ENCODE assay signal across 13 mouse cellular contexts in genomic region chr1:144544497-144544961, GRCm38 (mm10). TPM values are rescaled to one million over a fixed set of nuclear protein-coding genes. Genes with fewer than 3 reads are reported as not detected.
DNase-seq lines count a peak whose midpoint lies in the region; ATAC-seq and TF ChIP-seq lines count a peak whose summit lies in the region.
"Had no signal": no experiment of that assay in that cellular context is flagged by ENCODE, and none has a peak within 500 bp of the region (broad histone marks: within the 10 kb centered on the region; RNA-seq: fewer than 3 reads in every experiment).

No protein-coding gene starts in this region.

- no peak overlapping the region for H3K4me3 ChIP-seq in hindbrain, embryonic 13.5 days
- H3K4me3 ChIP-seq in hindbrain, embryonic 10.5 days, result no peak overlapping the region
- no peak overlapping the region for H3K4me3 ChIP-seq in stomach, embryonic 14.5 days (ENCODE audit: low read depth, low read length)
- no peak overlapping the region for H3K4me3 ChIP-seq in stomach, postnatal 0 days (ENCODE audit: low read depth, low read length)
- no peak overlapping the region for H3K4me3 ChIP-seq in limb, embryonic 12.5 days (replicated peaks)
- no peak overlapping the region for H3K4me3 ChIP-seq in kidney, embryonic 14.5 days (ENCODE audit: low read length)
- H3K4me3 ChIP-seq: heart, adult 2 months; midbrain, embryonic 12.5 days had no signal

- peak; percentile 57; the same call in 1 of the 2 replicates for ATAC-seq in hindbrain, embryonic 13.5 days (ENCODE audit: low FRiP score)
- peak; percentile 42; the same call in 1 of the 2 replicates for ATAC-seq in stomach, embryonic 14.5 days (ENCODE audit: insufficient number of reproducible peaks, insufficient read depth, low FRiP score, low read depth)
- ATAC-seq in stomach, postnatal 0 days (ENCODE audit: low FRiP score, low TSS enrichment), result no peak; the same call in 1 of the 2 replicates
- 0 out of 2 replicates have a peak, but pooled peaks have one; percentile 10 for ATAC-seq in limb, embryonic 12.5 days (ENCODE audit: insufficient number of reproducible peaks, insufficient read depth, low FRiP score, low TSS enrichment, low read depth)
- ATAC-seq in kidney, embryonic 14.5 days (ENCODE audit: low FRiP score, low TSS enrichment), result no peak

- H3K36me3 ChIP-seq in hindbrain, embryonic 13.5 days, result no peaks in the 10 kb centered on the region
- H3K36me3 ChIP-seq in hindbrain, embryonic 10.5 days, result no peaks in the 10 kb centered on the region
- H3K36me3 ChIP-seq in stomach, embryonic 14.5 days (ENCODE audit: control insufficient read depth, insufficient read depth, low read length), result no peaks in the 10 kb centered on the region
- H3K36me3 ChIP-seq in stomach, postnatal 0 days (ENCODE audit: control insufficient read depth, insufficient read depth, low read length), result no peaks in the 10 kb centered on the region
- no peaks in the 10 kb centered on the region for H3K36me3 ChIP-seq in limb, embryonic 12.5 days
- H3K36me3 ChIP-seq in kidney, embryonic 14.5 days (ENCODE audit: control insufficient read depth, insufficient read depth, low read length), result no peaks in the 10 kb centered on the region
- H3K36me3 ChIP-seq: midbrain, embryonic 12.5 days had no signal

- 60% methylated on average over 6 of the region's 6 CpGs for WGBS in hindbrain, embryonic 13.5 days
- WGBS in hindbrain, embryonic 10.5 days, result 82% methylated on average over 6 of the region's 6 CpGs
- WGBS in stomach, embryonic 14.5 days, result 71% methylated on average over 6 of the region's 6 CpGs
- 65% methylated on average over 6 of the region's 6 CpGs for WGBS in stomach, postnatal 0 days
- WGBS in limb, embryonic 12.5 days, result 54% methylated on average over 6 of the region's 6 CpGs
- 82% methylated on average over 6 of the region's 6 CpGs for WGBS in kidney, embryonic 14.5 days

- TF ChIP-seq CTCF in stomach, postnatal 0 days (IDR thresholded peaks at IDR 0.05; ENCODE audit: low read depth), result no peak

- H3K27me3 ChIP-seq in hindbrain, embryonic 13.5 days, result no peaks in the 10 kb centered on the region
- no peaks in the 10 kb centered on the region for H3K27me3 ChIP-seq in hindbrain, embryonic 10.5 days (ENCODE audit: insufficient read depth, poor library complexity, severe bottlenecking)
- no peaks in the 10 kb centered on the region for H3K27me3 ChIP-seq in stomach, embryonic 14.5 days (ENCODE audit: control insufficient read depth, insufficient read depth, low read length)
- no peaks in the 10 kb centered on the region for H3K27me3 ChIP-seq in stomach, postnatal 0 days (ENCODE audit: control insufficient read depth, insufficient read depth, low read length)
- no peaks in the 10 kb centered on the region for H3K27me3 ChIP-seq in limb, embryonic 12.5 days
- H3K27me3 ChIP-seq in kidney, embryonic 14.5 days (ENCODE audit: control insufficient read depth, insufficient read depth, low read length), result no peaks in the 10 kb centered on the region
- H3K27me3 ChIP-seq: midbrain, embryonic 12.5 days had no signal

- no peaks in the 10 kb centered on the region for H3K4me1 ChIP-seq in hindbrain, embryonic 13.5 days (replicated peaks)
- H3K4me1 ChIP-seq in hindbrain, embryonic 10.5 days (replicated peaks), result no peaks in the 10 kb centered on the region
- no peaks in the 10 kb centered on the region for H3K4me1 ChIP-seq in stomach, embryonic 14.5 days (ENCODE audit: control insufficient read depth, insufficient read depth, low read length)
- H3K4me1 ChIP-seq in stomach, postnatal 0 days (replicated peaks; ENCODE audit: control insufficient read depth, insufficient read depth), result no peaks in the 10 kb centered on the region
- no peaks in the 10 kb centered on the region for H3K4me1 ChIP-seq in limb, embryonic 12.5 days (replicated peaks)
- no peaks in the 10 kb centered on the region for H3K4me1 ChIP-seq in kidney, embryonic 14.5 days (ENCODE audit: control insufficient read depth, insufficient read depth, low read length)
- H3K4me1 ChIP-seq: midbrain, embryonic 12.5 days had no signal

- intact Hi-C loops in gastrocnemius, postnatal 36 days (cut with DNase I), result no loop called here

- H3K27ac ChIP-seq in hindbrain, embryonic 13.5 days, result no peak overlapping the region
- no peak overlapping the region for H3K27ac ChIP-seq in hindbrain, embryonic 10.5 days
- no peak overlapping the region for H3K27ac ChIP-seq in stomach, embryonic 14.5 days (ENCODE audit: low read length)
- H3K27ac ChIP-seq in stomach, postnatal 0 days (replicated peaks), result no peak overlapping the region
- H3K27ac ChIP-seq in limb, embryonic 12.5 days, result no peak overlapping the region
- no peak overlapping the region for H3K27ac ChIP-seq in kidney, embryonic 14.5 days (ENCODE audit: low read depth, low read length)
- H3K27ac ChIP-seq: heart, adult 2 months; midbrain, embryonic 12.5 days had no signal

- no peaks in the 10 kb centered on the region for H3K9me3 ChIP-seq in hindbrain, embryonic 13.5 days
- H3K9me3 ChIP-seq in hindbrain, embryonic 10.5 days, result no peaks in the 10 kb centered on the region
- no peaks in the 10 kb centered on the region for H3K9me3 ChIP-seq in stomach, embryonic 14.5 days (ENCODE audit: control insufficient read depth, low read depth, low read length)
- no peaks in the 10 kb centered on the region for H3K9me3 ChIP-seq in stomach, postnatal 0 days (ENCODE audit: control insufficient read depth, low read length)
- H3K9me3 ChIP-seq in limb, embryonic 12.5 days, result no peaks in the 10 kb centered on the region
- no peaks in the 10 kb centered on the region for H3K9me3 ChIP-seq in kidney, embryonic 14.5 days (ENCODE audit: control insufficient read depth, low read length)
- H3K9me3 ChIP-seq: midbrain, embryonic 12.5 days had no signal

- TF ChIP-seq EP300 in stomach, postnatal 0 days (optimal IDR thresholded peaks at IDR 0.05), result no peak

- no peak overlapping the region for H3K4me2 ChIP-seq in hindbrain, embryonic 13.5 days
- H3K4me2 ChIP-seq in stomach, embryonic 14.5 days (replicated peaks; ENCODE audit: low read depth, low read length), result no peak overlapping the region
- no peak overlapping the region for H3K4me2 ChIP-seq in stomach, postnatal 0 days (replicated peaks; ENCODE audit: low read depth)
- H3K4me2 ChIP-seq in limb, embryonic 12.5 days, result no peak overlapping the region
- no peak overlapping the region for H3K4me2 ChIP-seq in kidney, embryonic 14.5 days (replicated peaks; ENCODE audit: low read depth, low read length)
- H3K4me2 ChIP-seq: midbrain, embryonic 12.5 days had no signal

- no peak for DNase-seq in hindbrain, embryonic 10.5 days (ENCODE audit: low spot score)
- no peak for DNase-seq in stomach, postnatal 0 days (ENCODE audit: low spot score)
- no peak for DNase-seq in thymus, postnatal 4 days
- DNase-seq in gastrocnemius, postnatal 36 days, result no peak
- DNase-seq: heart, adult 2 months; heart, postnatal 4 days had no signal

- no peak overlapping the region for H3K9ac ChIP-seq in hindbrain, embryonic 13.5 days
- H3K9ac ChIP-seq in stomach, embryonic 14.5 days (replicated peaks; ENCODE audit: low read depth, low read length), result no peak overlapping the region
- no peak overlapping the region for H3K9ac ChIP-seq in stomach, postnatal 0 days (ENCODE audit: low read length)
- no peak overlapping the region for H3K9ac ChIP-seq in limb, embryonic 12.5 days (replicated peaks)
- no peak overlapping the region for H3K9ac ChIP-seq in kidney, embryonic 14.5 days (ENCODE audit: low read depth, low read length)
- H3K9ac ChIP-seq: midbrain, embryonic 12.5 days had no signal

RNA-seq across cellular contexts. Expression of gene Rgs21, which starts 22.9 kb away (rescaled TPM):
- not detected in 2 replicates for polyA plus RNA-seq in hindbrain, embryonic 13.5 days (2015; fragmentation: Nextera tagmentation; extraction: Ambion mirVana)
- polyA plus RNA-seq in hindbrain, embryonic 10.5 days (2016; fragmentation: Nextera tagmentation; extraction: Ambion mirVana), result not detected in 2 replicates
- not detected in 2 replicates for polyA plus RNA-seq in stomach, embryonic 14.5 days (2014; fragmentation: Nextera tagmentation; extraction: Ambion mirVana)
- not detected in 2 replicates for polyA plus RNA-seq in stomach, postnatal 0 days (2015; fragmentation: Nextera tagmentation; extraction: Ambion mirVana)
- polyA plus RNA-seq in limb, embryonic 12.5 days (2016; fragmentation: Nextera tagmentation; extraction: Ambion mirVana), result not detected in 2 replicates
- polyA plus RNA-seq in kidney, embryonic 14.5 days (2014; fragmentation: Nextera tagmentation; extraction: Ambion mirVana), result not detected in 2 replicates
- total RNA-seq in gastrocnemius, postnatal 36 days (2021), result not detected
- total RNA-seq: heart, adult 2 months; heart, postnatal 4 days; left cerebral cortex, postnatal 36 days had no signal
- polyA plus RNA-seq: heart, adult 2 months; large intestine, adult 2 months; midbrain, embryonic 12.5 days had no signal

Comparison
In these comparisons a context has a peak if more than half of its experiments do, and no peak if none do; other contexts are left out.
1. ATAC-seq: peak in hindbrain, embryonic 13.5 days (single experiment), stomach, embryonic 14.5 days (single experiment) and limb, embryonic 12.5 days (single experiment); none in stomach, postnatal 0 days (single experiment) and kidney, embryonic 14.5 days (single experiment).